In the genomic region with DNA sequence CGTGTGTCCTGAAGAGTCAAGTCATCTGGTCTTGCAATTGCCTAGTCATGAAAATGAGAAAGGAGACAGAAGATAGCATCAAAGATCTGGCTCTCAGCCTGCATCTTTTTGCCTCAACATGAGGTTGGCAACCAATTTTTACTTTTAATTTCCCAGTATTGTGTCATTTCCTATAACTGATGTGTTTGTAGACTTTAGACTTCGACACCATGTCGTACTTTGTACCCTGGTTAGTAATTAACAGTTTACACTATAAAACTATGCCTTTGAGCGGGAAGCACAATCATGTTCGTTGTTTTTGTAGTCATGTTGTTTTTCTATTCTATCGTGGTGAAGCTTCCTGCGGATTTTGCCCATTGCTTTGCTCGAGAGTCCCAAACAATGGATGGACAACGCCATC, we compare ENCODE assay signal across 13 mouse cellular contexts. TPM values are rescaled to one million over a fixed set of nuclear protein-coding genes. Genes with fewer than 3 reads are reported as not detected.
"Had no signal": no experiment of that assay in that cellular context is flagged by ENCODE, and none has a peak within 500 bp of the region (broad histone marks: within the 10 kb centered on the region; RNA-seq: fewer than 3 reads in every experiment).

No protein-coding gene starts in this region.

- DNase-seq: lung, adult 2 months; lung, postnatal 4 days; midbrain, embryonic 14.5 days; spleen, adult 18-20 months; thymus, postnatal 36 days had no signal

- H3K36me3 ChIP-seq: limb, embryonic 10.5 days; midbrain, embryonic 10.5 days; neural tube, embryonic 12.5 days had no signal

- H3K4me1 ChIP-seq: neural tube, embryonic 12.5 days had no signal

- H3K27me3 ChIP-seq: neural tube, embryonic 12.5 days had no signal

- H3K9ac ChIP-seq: liver, embryonic 14.5 days; neural tube, embryonic 12.5 days had no signal

- ATAC-seq: lung, postnatal 0 days had no signal

- H3K27ac ChIP-seq: limb, embryonic 10.5 days; liver, embryonic 14.5 days; midbrain, embryonic 10.5 days; neural tube, embryonic 12.5 days had no signal

- H3K4me3 ChIP-seq: limb, embryonic 10.5 days; midbrain, embryonic 10.5 days; myocyte; neural tube, embryonic 12.5 days had no signal

- H3K4me2 ChIP-seq: neural tube, embryonic 12.5 days had no signal

- H3K9me3 ChIP-seq: limb, embryonic 10.5 days; midbrain, embryonic 10.5 days; neural tube, embryonic 12.5 days had no signal

RNA-seq across cellular contexts. Expression of a gene that starts 42.8 kb away (rescaled TPM):
- total RNA-seq: megakaryocyte, adult 5-6 weeks; neutrophil, adult 5-6 weeks had no signal
